Mouse (Mus musculus): Measurements from ENCODE around the gene Gm17268.

- TF ChIP-seq CTCF (IDR thresholded peaks at IDR 0.05; ENCODE audit: extremely low read depth, insufficient read depth, low read length) = no peak
- no peak for TF ChIP-seq POLR2A (IDR thresholded peaks at IDR 0.05; ENCODE audit: extremely low read depth, insufficient read depth, low read length)
These were observed 2.5 kb downstream of the Gm17268 start for GRCm38 (mm10) chr11:82035857-82036256.
